Mouse (Mus musculus) erythroblast, embryonic 14.5 days (primary cell): ENCODE data around the gene U2surp.

Experiments used
- GATA1 ChIP-seq: IDR thresholded peaks from 2 replicates; pipeline ENCODE4 v1.6.1; 2012; ENCODE audit warnings: low read length, inconsistent platforms, mixed read lengths
- TAL1 ChIP-seq: IDR thresholded peaks from 3 replicates; pipeline ENCODE4 v1.6.1; 2012; ENCODE audit warnings: low read length, inconsistent platforms, mixed read lengths

GRCm38 (mm10) chr9:95541650-95542432, 30.0 kb upstream of the U2surp start:
- no peak for TF ChIP-seq GATA1
- TF ChIP-seq TAL1, result no peak
